Mouse (Mus musculus) spleen, adult 2 months (tissue): ENCODE measurements around the gene Pigl.
"Not testable (repeated sequence)": the region's sequence is repeated elsewhere in the genome, so short reads cannot be mapped to it uniquely, and the experiment has no call there.

Source experiments
- CTCF ChIP-seq: fragments of 200-500 bp; IDR thresholded peaks from 2 replicates; pipeline ENCODE4 v1.5.1; 2011; ENCODE audit warnings: mild to moderate bottlenecking, inconsistent platforms; ENCODE audit not compliant: insufficient read depth, insufficient read length, insufficient replicate concordance; ENCODE audit errors: extremely low read depth
- POLR2A ChIP-seq: fragments of 200-500 bp; IDR thresholded peaks from 2 replicates; pipeline ENCODE4 v1.6.1; 2011; ENCODE audit warnings: low read depth, low read length, inconsistent platforms

- not testable (repeated sequence) for TF ChIP-seq CTCF, POLR2A
Measured at GRCm38 (mm10) chr11:62462529-62462928, 4.3 kb downstream of the Pigl start.
